Mouse (Mus musculus) heart, postnatal 10 days (tissue): Measurements from ENCODE around the gene Siah2. TPM values are rescaled to one million over a fixed set of nuclear protein-coding genes. Genes with fewer than 3 reads are reported as not detected.

Experiments used
- DNase-seq, 2 experiments: peaks; one replicate each; pipeline ENCODE4 v3.0.0; 2021
- intact Hi-C: fragments of 180-260 bp; cut with DNase I; formaldehyde crosslinking; loops from one replicate; pipeline ENCODE4 v1.15.1; 2025
- total RNA-seq, 2 experiments: library from RNA; stranded (reverse); gene quantifications; 2 replicates each; pipeline ENCODE4 v1.2.3; 2021

Siah2 gene
- total RNA-seq, result 10 to 100 TPM; 12.6 to 13.5 TPM

DNA sequence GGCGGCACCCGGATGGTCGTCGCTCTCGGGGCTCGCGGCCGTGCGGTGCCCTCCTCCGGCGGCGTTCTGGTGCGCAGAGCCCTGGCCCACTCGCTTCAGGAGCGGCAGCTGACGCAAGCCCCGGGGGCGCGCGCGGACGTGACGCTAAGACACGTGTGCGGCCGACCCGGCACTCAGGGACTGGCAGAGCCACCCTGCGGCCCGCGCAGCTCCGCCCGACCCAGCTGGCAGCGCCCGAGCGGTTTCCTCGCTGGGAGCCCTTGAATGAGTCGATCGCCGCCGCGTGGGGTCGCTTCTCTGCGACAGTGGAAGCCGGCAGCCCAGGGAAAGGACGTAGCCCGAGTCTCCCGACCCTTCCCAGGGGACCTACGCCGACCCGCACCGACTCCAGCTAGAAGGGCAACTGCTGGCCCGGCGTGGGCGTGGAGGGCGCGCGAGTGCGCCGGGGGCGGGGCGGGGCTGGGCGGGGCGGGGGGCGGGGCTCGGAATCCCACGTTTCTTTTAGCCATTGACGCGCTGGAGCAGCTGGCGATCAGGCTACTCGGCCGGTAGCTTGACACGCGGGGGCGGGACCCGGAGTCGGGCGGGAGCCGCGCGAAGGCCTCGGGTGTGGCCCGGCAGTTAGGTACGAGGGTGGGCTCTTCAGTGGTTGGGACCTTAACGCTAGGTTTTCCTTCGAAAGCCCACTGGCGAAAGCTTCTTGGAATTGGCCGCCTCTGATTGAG, at the start of gene Siah2:
Gene Siah2 (minus strand): TSS at position 404 of the 725 bp plus-strand sequence.
- DNase-seq, result peak; percentile 92 to 93
- intact Hi-C loops, result loop anchor here (2.0 to 10.0 kb wide), 3 partner anchors 37 to 277 kb away; partner anchors contain the start of genes Selenot and Tsc22d2

DNA sequence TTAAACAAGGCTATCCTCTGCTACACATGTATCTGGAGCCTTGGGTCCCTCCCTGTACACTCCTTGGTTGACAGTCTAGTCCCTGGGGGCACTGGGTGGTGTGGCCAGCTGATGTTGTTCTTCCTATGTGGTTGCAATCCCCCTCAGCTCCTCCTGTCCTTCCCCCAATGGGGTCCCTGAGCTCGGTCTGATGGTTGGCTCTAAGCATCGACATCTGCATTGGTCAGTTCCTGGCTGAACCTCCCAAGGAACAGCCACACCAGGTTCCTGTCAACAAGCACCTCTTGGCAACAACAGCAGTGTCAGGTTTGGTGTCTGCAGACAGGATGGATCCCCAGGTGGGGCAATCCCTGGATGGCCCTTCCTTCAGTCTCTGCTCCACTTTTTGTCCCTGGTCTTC, 47.3 kb upstream of the Siah2 start:
- DNase-seq, result no peak
- intact Hi-C loops, result no loop called here

DNA sequence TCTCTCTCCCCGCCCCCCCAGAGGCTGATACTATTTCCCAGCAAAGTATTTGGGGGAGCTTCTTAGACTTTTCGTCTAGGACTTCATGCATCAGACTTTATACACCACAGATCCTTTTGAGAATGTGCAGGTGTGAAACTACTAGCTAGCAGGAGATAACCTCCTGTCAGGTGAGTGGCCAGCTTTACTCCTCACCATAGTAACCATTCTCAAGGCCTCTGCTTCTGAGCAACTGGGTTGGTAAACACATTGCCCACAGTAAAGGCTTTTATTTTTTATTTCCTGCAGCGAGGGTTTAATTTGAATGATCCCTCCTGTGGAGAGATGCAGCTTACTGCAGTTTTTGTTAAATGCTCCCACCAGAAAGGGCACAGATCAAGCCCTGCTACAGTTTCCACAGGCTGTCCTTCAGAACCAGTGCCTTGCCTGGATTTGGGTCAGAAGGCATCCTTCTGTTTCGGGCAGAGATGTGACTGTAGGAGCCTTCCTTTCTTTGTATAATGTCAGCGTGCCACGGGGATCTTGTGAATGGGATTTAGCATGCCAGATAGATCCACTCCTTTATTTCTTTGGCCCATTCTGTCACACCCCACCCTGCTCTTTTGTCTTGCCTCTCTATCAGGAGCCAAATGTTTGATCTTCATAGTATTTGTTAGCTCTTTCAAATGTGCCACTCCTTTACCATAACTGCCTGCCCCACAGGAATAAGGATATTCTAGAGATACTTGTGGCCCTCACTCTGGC, 46.3 kb upstream of the Siah2 start:
- intact Hi-C loops, result no loop called here

DNA sequence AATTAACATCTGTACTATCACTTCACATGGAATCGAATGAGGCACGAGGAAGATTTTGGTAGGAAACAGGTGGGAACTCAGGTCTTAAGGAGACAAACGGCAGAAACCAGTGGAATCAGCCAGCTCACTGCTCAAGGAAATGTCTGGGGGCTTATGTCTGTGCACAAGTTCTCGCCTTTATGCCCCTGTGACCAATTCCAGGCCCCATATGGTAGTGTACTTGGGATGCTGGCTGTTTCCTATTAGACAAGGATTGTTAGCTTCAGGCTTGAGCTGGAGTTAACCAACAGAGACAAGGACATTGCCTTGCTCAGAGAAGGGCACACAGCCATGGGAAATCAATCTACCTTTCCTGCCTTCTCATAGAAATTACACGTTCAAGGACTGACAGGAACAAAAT, 39.3 kb upstream of the Siah2 start:
- intact Hi-C loops, result no loop called here
- DNase-seq, result no peak

More for the DNA sequence above, 46.3 kb upstream of the Siah2 start:
- no peak for DNase-seq

DNA sequence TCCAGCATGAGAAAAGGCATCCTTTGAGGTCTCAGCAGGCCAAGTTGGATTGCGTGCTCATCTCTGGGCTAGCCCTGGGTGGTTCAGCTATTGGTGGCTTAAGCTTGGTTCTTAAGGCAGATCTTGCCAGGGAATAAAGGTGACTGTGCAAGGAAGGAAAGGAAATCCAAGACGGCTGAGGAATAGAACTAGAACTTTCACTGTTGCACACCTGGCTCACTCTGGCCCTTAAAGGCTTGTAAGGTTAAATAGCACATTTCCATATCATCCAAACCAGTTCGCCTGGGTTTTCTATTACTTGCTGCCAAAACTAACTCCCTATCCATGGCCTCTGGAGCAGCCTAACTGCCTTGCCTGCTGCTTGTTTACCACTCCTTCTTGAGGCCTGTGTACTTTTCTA, 38.4 kb upstream of the Siah2 start:
- DNase-seq, result no peak
- intact Hi-C loops, result no loop called here

DNA sequence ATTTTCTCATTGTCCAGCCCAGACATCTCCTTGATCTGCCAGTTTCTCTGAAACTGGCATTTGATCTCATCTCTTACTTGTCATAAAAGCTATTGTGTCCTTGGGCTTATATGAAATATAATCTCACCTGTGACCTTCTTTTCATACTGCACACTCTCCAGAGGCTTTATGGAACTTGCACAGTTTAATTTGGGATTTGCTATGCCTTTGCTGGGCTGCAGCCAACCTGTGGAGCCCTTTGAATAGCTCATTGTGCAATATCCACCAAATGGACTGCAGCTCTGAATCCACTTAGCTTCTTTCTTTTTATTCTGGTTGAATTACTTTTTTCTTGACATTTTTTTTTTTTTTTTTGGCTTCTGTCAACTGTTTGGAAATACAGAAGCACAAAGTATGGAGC, 37.3 kb upstream of the Siah2 start:
- intact Hi-C loops, result loop anchor here (5.0 kb wide), 1 partner anchor 58 kb away; no protein-coding TSS in a partner anchor
- DNase-seq, result no peak

DNA sequence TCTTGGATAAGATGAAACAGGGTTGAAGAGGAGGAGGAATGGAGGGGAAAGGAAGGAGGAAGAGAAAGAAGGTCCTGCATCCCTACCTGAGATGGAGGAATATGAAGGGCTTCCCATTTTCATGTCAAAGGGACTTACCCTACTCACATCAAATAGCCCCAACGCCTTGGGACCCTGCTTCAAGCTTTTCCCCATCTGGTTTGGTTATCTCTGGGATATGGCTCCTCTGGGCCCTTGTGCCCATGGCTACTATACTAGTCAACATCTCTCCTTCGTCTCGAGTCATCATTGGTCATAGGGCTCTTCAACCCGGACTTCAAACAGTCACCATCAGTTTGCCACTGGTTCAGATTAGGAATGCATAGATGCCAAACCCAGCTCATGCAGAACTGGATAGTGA, 35.4 kb upstream of the Siah2 start:
- intact Hi-C loops, result loop anchor here (5.0 kb wide), 1 partner anchor 60 kb away; no protein-coding TSS in a partner anchor
- DNase-seq, result no peak

DNA sequence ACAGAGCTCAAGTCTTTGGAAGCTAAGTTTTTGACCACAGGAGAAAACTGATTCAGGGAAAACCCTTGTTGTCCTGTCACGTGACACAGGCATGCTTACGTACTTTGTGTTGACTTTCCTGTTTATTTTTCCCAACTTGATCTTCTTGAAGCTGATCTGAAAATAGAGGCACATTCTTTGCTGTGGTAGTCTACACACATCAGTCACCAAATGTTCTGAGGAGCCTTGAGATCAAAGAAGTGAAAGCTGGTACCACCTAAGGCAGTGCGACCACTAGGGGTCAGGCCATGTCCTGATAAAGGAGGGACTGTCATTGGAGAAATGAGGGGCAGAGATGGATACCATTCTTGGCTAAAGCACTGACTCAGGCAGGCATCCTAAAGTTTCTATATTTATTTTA, 34.8 kb upstream of the Siah2 start:
- intact Hi-C loops, result loop anchor here (5.0 kb wide), 1 partner anchor 60 kb away; no protein-coding TSS in a partner anchor
- DNase-seq, result peak; percentile 8 to 20

DNA sequence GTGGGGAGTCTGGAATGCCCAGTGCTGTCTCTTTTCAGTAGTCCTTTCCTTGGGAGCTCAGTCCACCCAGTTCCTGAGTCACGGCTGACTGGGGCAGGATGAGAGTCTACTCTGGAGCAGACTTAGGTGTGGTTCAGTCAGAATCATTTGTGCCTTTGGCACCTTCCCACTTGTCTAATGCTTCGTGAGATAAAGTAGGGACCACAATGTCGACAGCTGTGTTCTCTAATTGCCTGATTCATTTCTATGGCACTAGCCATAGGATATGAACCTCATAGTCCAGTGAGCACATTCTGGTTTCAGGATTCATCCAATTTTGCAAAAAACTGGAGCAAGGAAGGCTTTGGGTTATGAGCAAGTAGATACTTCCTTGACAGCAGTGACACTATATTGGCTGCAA, 34.2 kb upstream of the Siah2 start:
- DNase-seq, result no peak
- intact Hi-C loops, result loop anchor here (5.0 kb wide), 1 partner anchor 61 kb away; no protein-coding TSS in a partner anchor

DNA sequence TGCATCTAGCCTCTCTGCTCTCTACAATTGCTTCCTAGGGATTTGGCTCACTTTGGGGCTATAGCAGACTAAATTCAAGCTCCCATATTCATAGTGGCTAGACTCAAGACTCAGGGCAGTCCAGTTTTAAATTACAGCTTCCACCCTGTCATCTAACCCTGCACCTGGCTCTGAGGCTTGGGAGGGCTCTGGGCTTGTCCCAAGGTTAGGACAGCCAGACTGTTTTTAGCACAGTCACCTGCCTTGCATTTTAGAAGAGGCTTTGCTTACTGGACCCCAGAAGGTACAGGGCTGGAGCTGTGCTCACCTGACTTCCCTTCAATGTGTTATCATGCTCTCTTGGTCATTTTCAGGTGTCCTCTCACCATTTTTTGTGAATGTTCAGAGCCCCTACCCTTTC, 32.6 kb upstream of the Siah2 start:
- no peak for DNase-seq
- intact Hi-C loops, result loop anchor here (5.0 kb wide), 1 partner anchor 62 kb away; no protein-coding TSS in a partner anchor

DNA sequence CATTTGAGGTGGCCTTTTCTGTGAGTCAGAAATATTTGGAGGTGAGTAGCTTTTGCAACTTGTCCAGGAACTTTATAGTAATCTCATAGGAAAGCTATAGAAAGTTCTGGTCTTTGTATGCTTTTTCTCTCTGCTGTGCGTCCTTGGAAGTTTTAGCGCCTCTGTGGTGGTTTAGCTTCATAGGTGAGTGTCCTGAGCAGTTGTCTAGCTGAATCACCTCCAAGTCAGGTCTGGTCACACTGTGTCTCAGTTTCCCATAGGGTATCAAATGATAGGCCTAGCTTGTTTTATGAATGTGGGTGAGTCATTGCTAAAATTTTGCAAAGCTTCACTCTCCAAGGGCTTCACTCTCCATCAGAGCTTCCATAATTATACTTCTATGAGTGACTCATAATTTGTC, 31.5 kb upstream of the Siah2 start:
- DNase-seq, result no peak
- intact Hi-C loops, result no loop called here

DNA sequence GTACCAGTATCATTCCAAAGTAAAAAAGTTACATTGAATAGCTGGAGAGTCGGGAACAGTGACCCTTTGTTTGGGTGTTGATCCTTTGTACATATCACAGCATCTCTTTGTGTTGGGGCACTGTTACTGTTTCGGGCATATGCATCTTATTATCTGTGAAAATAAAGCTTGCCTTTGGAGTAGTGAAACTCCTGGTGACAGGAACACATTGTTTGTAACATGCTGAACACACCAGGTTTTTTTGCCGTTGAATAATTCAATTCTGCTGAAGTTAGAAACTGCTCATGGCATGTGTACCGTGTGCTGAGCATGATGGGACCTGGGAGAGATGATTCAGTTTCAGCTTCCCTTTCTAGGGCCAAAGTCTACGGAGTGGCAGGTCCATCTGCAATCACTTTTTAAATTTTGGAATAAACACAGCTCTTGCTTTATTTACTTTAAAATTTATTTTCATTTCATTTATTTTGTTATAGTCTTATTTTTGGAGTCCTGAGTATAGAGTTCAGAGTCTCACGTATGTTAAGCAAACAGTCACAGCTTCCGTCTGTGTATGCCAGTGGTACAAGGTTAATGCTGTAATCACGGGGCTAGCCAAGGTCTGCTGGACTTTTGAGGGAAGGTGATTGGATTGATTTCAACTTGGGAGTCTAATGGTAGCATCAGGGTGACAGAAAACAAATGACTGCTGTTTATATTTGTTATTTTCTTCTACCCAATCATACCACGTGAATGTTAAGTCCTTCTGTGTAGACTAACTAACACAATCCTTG, 27.4 kb upstream of the Siah2 start:
- intact Hi-C loops, result no loop called here
- no peak for DNase-seq

DNA sequence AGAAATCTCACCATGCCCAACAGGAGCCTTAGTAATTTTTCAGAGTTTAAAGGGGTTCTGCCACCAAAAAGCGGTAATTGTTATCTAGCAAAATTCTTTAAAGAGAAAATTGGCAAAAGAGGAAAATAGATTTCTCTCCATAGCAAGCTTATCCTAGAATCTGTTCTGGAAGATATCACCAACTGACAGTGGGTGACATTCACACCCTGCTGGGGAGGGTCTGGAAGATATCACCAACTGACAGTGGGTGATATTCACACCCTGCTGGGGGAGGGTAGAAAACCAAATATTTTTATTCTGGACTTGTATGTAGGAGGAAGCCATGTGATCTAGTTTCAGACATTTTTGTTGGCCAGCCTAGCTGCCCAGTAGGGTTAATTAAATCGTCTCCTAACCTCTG, 24.5 kb upstream of the Siah2 start:
- no peak for DNase-seq
- intact Hi-C loops, result no loop called here

DNA sequence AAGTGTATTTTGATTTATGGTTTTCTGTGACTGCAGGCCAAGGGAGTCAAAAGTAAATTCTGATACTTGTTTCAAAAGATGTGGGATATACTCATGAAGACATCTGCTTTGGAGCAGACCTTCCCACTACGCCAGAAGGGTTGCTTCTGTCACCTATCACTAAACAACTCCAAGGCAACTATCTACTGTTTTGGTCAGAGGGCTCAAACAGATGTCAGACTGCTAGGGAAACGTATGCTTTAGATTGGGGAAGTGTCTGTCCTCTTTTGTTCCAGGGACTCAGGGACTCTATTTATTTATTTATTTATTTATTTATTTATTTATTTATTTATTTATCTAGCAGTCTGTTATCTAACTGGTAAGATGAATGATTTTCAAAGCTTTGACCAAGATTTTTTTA, 22.6 kb upstream of the Siah2 start:
- peak in 1 of 2 experiments; percentile 16 for DNase-seq
- intact Hi-C loops, result no loop called here

DNA sequence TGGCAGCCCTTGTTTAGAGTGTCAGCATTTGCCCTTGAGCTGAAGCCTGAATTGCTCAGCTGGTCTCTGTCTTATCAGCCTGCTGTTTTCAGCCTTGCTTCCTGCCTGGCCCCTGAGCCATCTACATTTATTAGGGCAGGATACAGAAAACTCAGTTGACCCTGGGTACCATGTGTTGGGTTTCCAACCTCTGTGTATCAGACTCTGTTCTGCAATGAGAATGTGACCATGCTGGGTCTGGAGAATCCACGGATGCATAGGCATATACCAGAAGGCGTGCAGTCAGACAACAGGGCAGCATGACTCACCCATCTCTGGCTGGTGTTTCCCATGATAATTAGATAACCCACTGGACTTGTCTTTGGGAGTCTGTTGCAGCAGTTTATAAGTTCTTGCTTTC, 21.8 kb upstream of the Siah2 start:
- DNase-seq, result peak; percentile 8 to 24
- intact Hi-C loops, result no loop called here

DNA sequence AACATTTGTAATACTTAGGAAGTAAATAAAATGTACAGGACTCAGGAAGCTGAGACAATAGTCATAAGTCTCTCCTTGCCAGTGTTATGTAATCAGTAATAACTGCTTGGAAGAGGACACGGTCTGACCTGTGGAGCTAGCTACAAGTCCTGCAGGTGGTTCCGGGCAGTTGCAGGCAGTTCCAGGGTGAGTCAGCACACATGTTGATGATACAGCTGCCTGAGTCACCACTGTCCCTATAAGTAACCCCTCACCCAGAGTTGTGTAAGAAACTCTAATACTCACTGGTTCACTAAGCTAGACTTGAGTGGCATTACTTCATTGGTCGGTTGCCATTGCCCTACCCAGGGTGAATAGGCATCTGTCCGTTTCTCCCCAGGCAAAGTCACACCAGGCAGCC, 21.0 kb upstream of the Siah2 start:
- intact Hi-C loops, result no loop called here
- no peak for DNase-seq

DNA sequence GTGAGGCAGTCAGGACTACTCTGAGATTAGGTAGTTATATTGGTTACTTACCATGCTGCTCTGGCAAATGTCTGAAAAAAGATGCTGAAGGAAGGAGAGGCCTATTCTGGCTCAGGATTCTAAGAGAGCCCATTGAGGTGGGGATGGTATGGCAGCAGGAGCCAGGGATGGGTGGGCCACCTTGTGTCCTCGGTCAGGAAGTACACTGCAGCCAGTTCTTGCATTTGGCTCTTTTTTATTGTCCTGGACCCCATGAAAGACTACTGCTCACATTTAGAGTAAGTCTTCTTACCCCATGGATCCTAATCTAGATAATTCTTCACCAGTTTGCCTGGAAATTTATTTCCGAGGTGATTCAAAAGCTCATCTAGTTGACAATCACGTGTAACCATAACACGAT, 12.3 kb upstream of the Siah2 start:
- no peak for DNase-seq
- intact Hi-C loops, result no loop called here

DNA sequence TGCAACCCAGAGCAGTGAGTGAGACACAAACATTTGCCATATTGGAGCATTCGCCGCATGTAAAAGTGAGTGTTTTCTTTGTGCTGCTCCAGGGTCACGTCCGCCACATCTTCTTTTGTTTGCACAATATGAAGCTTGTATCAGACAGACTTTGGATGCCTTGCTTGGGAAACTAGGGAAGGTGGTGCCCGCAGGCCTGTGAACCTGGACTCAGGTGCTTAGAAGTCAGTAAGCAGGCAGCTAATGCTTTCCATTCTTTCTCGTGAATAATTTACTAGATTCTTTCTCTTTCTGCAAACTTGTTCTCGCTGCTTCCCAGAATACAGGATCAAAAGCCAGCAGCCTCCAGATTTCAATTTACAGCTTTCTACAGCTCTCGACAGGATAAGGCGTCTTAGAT, 11.5 kb upstream of the Siah2 start:
- intact Hi-C loops, result no loop called here
- DNase-seq, result no peak

DNA sequence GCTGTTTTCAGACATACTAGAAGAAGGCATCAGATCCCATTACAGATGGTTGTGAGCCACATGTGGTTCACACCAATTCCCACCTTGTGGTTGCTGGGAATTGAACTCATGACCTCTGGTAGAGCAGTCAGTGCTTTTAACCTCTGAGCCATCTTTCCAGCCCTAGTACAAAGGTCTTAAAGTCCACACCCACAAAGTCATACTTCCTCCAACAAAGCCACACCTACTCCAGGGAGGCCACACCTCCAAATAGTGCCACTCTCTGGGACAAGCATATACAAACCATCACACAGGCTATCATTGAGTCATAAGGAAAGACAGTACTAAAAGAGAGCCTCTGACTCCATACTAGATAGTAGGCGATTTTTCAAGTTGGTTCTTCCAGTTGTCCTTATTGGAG, 10.1 kb upstream of the Siah2 start:
- intact Hi-C loops, result no loop called here
- no peak for DNase-seq

DNA sequence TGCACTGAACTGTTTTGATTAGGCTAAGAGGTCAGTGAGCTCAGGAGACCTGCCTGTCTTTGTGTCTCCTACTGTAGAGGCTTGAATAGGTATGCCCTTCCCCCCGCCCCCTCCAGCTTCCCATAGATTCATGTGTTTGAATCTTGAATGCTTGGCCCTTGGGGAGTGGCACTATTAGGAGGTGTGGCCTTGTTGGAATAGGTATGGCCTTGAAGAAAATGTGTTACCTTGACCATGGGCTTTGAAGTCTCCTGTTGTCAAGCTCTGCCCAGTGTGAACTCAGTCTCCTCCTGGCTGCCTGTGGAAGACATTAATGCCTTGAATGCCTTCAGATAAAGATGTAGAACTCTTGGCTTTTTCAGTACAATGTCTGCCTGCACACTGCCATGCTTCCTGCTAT, 9.2 kb upstream of the Siah2 start:
- intact Hi-C loops, result no loop called here
- DNase-seq, result no peak

DNA sequence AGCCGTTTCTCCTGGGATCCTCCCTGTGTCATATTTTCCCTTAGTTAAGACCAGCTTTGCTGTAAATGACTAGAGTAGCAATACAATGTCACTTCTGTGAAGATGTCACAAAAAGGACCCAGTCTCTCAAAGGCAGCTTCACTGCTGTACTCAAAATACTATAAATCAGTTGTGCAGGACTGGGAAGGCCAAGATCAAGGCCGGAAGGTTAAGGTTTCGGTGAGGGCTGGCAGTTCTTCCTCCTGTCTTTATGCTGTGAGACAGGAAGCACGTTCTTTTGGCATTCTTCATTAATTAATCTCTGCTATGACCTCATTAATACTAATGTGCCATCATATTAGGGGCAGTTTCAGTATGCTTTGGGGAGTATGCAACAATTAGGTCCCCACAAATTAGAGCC, 5.7 kb upstream of the Siah2 start:
- intact Hi-C loops, result loop anchor here (10.0 kb wide), 1 partner anchor 283 kb away; the partner anchor contains the start of gene Tsc22d2
- DNase-seq, result no peak
